Mouse (Mus musculus): Measurements from ENCODE around the gene Usp50.

Usp50 gene

GRCm38 (mm10) chr2:126735339-126736073 lies 47.8 kb downstream of the Usp50 start:
- no peak for DNase-seq

- no peak for DNase-seq
Observed at GRCm38 (mm10) chr2:126730502-126730901, 52.8 kb downstream of the Usp50 start.

GRCm38 (mm10) chr2:126729207-126729606 lies 54.1 kb downstream of the Usp50 start:
- DNase-seq = no peak

GRCm38 (mm10) chr2:126712950-126713349 lies 70.3 kb downstream of the Usp50 start:
- no peak for DNase-seq

- no peak for DNase-seq
Observed at GRCm38 (mm10) chr2:126712526-126712925, 70.7 kb downstream of the Usp50 start.

- DNase-seq = no peak
Observed at GRCm38 (mm10) chr2:126708361-126708760, 74.9 kb downstream of the Usp50 start.

- no peak for DNase-seq
Observed at GRCm38 (mm10) chr2:126707438-126707779, 75.9 kb downstream of the Usp50 start.

GRCm38 (mm10) chr2:126706759-126707437 lies 76.4 kb downstream of the Usp50 start, which contains the start of gene Usp8:
TSS of gene Usp8 (plus strand) at chr2:126707328.
- DNase-seq = peak; percentile 96 to 97

GRCm38 (mm10) chr2:126695285-126695684 lies 88.0 kb downstream of the Usp50 start:
- DNase-seq = no peak

GRCm38 (mm10) chr2:126691290-126691689 lies 92.0 kb downstream of the Usp50 start:
- no peak for DNase-seq

GRCm38 (mm10) chr2:126682937-126683336 lies 100.3 kb downstream of the Usp50 start:
- no peak for DNase-seq

GRCm38 (mm10) chr2:126682333-126682732 lies 100.9 kb downstream of the Usp50 start:
- DNase-seq = no peak

GRCm38 (mm10) chr2:126677366-126677765 lies 105.9 kb downstream of the Usp50 start:
- no peak for DNase-seq

- no peak for DNase-seq
Observed at GRCm38 (mm10) chr2:126676122-126676515, 107.2 kb downstream of the Usp50 start, which contains the start of gene Gabpb1. TSS of gene Gabpb1 (minus strand) at chr2:126676337.

GRCm38 (mm10) chr2:126675169-126676121 lies 107.8 kb downstream of the Usp50 start:
- peak; percentile 78 to 86 for DNase-seq

GRCm38 (mm10) chr2:126674441-126675168 lies 108.7 kb downstream of the Usp50 start:
- peak; percentile 46 to 64 for DNase-seq

GRCm38 (mm10) chr2:126673317-126674242 lies 109.7 kb downstream of the Usp50 start:
- DNase-seq = no peak

GRCm38 (mm10) chr2:126668621-126669252 lies 114.5 kb downstream of the Usp50 start:
- no peak for DNase-seq

- DNase-seq = no peak
Observed at GRCm38 (mm10) chr2:126665984-126666383, 117.3 kb downstream of the Usp50 start.

- no peak for DNase-seq
Observed at GRCm38 (mm10) chr2:126663481-126663880, 119.8 kb downstream of the Usp50 start.

Data from spleen, adult 18-20 months (tissue).